Mouse (Mus musculus) testis, adult 2 months (tissue): ENCODE data around the gene Ly9. TPM values are rescaled to one million over a fixed set of nuclear protein-coding genes. Genes with fewer than 3 reads are reported as not detected.

Experiments used
- H3K27ac ChIP-seq: fragments of 200-500 bp; 2 replicates; pipeline ENCODE4 v1.5.1; 2012; ENCODE audit warnings: low read depth, low read length; ENCODE audit not compliant: control insufficient read depth, insufficient read depth
- H3K27me3 ChIP-seq: fragments of 200-500 bp; 2 replicates; pipeline ENCODE4 v1.6.1; 2012; ENCODE audit warnings: mild to moderate bottlenecking, low read length, moderate library complexity; ENCODE audit not compliant: control insufficient read depth, insufficient read depth
- H3K36me3 ChIP-seq: fragments of 200-500 bp; 2 replicates; pipeline ENCODE4 v1.6.1; 2012; ENCODE audit warnings: mild to moderate bottlenecking, low read length; ENCODE audit not compliant: control insufficient read depth, insufficient read depth
- H3K4me1 ChIP-seq: fragments of 200-500 bp; 2 replicates; pipeline ENCODE4 v1.6.1; 2012; ENCODE audit warnings: low read length; ENCODE audit not compliant: control insufficient read depth, insufficient read depth
- H3K4me3 ChIP-seq: fragments of 200-500 bp; 2 replicates; pipeline ENCODE4 v1.5.1; 2012; ENCODE audit warnings: low read depth, mild to moderate bottlenecking, low read length, moderate library complexity, mixed read lengths; ENCODE audit not compliant: control insufficient read depth
- CTCF ChIP-seq: fragments of 200-500 bp; IDR thresholded peaks from 2 replicates; pipeline ENCODE4 v1.5.1; 2012; ENCODE audit warnings: low read depth, mild to moderate bottlenecking, inconsistent platforms, low read length, moderate library complexity; ENCODE audit not compliant: control insufficient read depth, insufficient read depth, insufficient replicate concordance
- POLR2A ChIP-seq: fragments of 200-500 bp; IDR thresholded peaks from 2 replicates; pipeline ENCODE4 v1.6.1; 2012; ENCODE audit warnings: low read depth, mild to moderate bottlenecking, inconsistent platforms, low read length, moderate library complexity; ENCODE audit not compliant: control insufficient read depth
- polyA plus RNA-seq: library from polyadenylated mRNA; depleted of rRNA; stranded (reverse); fragments of >200 nt; gene quantifications from 2 replicates; pipeline ENCODE4 v1.2.3, GENCODE M21; 2012

Ly9 gene
- polyA plus RNA-seq, 1 experiment = 0.81 TPM

- Histone ChIP-seq H3K27ac (no peak overlapping the region), H3K27me3 (no peaks in the 10 kb centered on the region), H3K4me1 (no peaks in the 10 kb centered on the region), H3K36me3 (no peaks in the 10 kb centered on the region), H3K4me3 (no peak overlapping the region)
- TF ChIP-seq CTCF (no peak), POLR2A (no peak)
These were observed 31.5 kb upstream of the Ly9 start for GRCm38 (mm10) chr1:171638686-171639085.

DNA sequence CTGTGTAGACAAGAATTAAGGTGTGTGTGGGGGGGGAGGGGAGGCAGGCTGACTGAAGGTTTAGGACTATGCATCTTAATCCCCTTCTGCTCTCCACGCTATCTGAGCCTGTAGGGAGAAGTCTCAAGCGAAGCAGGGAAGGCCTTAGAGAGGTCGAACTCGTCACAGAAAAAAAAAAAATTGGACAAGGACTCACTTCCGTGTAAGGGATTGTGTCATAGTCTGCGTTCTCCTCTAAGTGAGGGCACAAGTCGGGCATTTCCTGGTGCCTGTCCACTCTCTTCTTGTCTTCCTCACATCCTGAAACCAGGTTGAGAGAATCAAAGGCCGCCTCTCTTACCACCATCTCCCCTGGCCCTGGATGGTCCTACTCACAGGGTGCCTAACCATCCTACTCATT lies 29.9 kb upstream of the Ly9 start:
- H3K4me3 ChIP-seq = no peak overlapping the region

GRCm38 (mm10) chr1:171635696-171636095 lies 28.5 kb upstream of the Ly9 start:
- no peak overlapping the region for H3K4me3 ChIP-seq
- TF ChIP-seq CTCF = no peak
- no peak for TF ChIP-seq POLR2A

More for the DNA sequence above, 29.9 kb upstream of the Ly9 start:
- TF ChIP-seq CTCF (no peak), POLR2A (no peak)
- H3K27me3 ChIP-seq = no peaks in the 10 kb centered on the region
- H3K27ac ChIP-seq = no peak overlapping the region
- H3K36me3 ChIP-seq = no peaks in the 10 kb centered on the region
- H3K4me1 ChIP-seq = no peaks in the 10 kb centered on the region

DNA sequence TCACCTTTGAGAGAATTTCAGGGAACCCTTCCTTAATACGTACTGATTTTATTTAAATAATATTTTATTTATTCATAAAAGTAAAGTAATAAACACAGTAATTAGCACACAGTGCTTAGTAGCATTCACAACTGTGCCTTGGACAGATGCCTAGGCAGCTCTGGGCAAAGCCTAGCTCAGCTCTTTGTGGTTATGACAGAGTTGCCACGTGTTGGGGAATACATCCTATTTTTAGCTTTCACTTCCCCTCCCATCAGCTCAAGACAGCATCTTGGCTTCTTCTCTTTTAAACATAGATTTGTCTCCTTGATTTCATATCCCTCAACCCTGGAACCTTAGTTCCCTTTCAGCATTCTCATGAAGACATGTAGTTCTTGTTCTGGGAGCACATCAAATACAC lies 24.2 kb upstream of the Ly9 start:
- H3K4me3 ChIP-seq = no peak overlapping the region
- no peaks in the 10 kb centered on the region for H3K36me3 ChIP-seq
- no peak overlapping the region for H3K27ac ChIP-seq
- no peaks in the 10 kb centered on the region for H3K27me3 ChIP-seq
- H3K4me1 ChIP-seq = no peaks in the 10 kb centered on the region
- no peak for TF ChIP-seq POLR2A
- TF ChIP-seq CTCF = no peak

More at GRCm38 (mm10) chr1:171635696-171636095, 28.5 kb upstream of the Ly9 start:
- Histone ChIP-seq H3K36me3 (no peaks in the 10 kb centered on the region), H3K4me1 (no peaks in the 10 kb centered on the region), H3K27ac (no peak overlapping the region), H3K27me3 (no peaks in the 10 kb centered on the region)

GRCm38 (mm10) chr1:171630912-171631311 lies 23.7 kb upstream of the Ly9 start:
- Histone ChIP-seq H3K27ac (no peak overlapping the region), H3K4me3 (no peak overlapping the region), H3K27me3 (no peaks in the 10 kb centered on the region), H3K4me1 (no peaks in the 10 kb centered on the region), H3K36me3 (no peaks in the 10 kb centered on the region)
- TF ChIP-seq POLR2A (no peak), CTCF (no peak)

DNA sequence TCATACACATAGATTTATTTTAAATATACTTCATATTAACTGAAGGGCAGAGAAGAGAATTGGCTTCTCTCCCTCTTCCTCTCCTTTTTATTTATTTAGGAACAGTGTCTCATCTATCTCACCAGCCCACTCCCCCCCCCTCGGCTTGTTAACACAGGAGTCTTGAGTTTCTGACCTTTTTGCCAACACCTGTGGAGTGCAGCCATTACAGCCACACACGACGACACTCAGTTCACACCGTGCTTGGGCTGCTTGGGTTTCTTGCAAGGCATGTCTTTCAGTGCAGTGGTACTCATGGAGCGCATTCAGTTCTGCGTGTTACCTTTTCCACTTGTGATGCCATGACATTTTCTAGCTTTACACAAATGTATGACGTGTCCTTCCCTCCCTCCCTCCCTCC lies 22.8 kb upstream of the Ly9 start:
- no peaks in the 10 kb centered on the region for H3K4me1 ChIP-seq
- no peak overlapping the region for H3K4me3 ChIP-seq
- no peak overlapping the region for H3K27ac ChIP-seq
- H3K27me3 ChIP-seq = no peaks in the 10 kb centered on the region
- H3K36me3 ChIP-seq = no peaks in the 10 kb centered on the region
- TF ChIP-seq CTCF = no peak
- no peak for TF ChIP-seq POLR2A

DNA sequence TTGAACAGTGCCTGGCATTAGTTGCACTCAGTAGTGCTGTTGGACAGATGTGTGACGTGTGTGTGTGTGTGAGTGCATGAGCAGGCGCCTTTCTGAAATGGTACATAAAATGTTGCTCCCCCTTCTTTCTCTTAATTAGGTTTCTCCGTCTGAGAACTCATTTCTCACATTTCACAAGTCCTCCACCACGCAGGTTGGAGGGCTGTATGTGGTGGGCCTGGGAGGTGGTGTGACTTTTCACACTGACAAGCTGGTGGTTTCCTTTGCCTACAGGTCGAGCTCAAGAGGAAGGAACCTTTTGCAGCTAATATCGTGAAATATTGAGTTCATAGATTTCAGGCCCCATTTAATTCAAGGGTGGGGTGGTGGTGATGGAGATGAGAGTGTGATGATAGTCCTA lies 22.0 kb upstream of the Ly9 start:
- Histone ChIP-seq H3K27ac (no peak overlapping the region), H3K4me1 (no peaks in the 10 kb centered on the region), H3K36me3 (no peaks in the 10 kb centered on the region), H3K27me3 (no peaks in the 10 kb centered on the region), H3K4me3 (no peak overlapping the region)
- TF ChIP-seq POLR2A (no peak), CTCF (no peak)

DNA sequence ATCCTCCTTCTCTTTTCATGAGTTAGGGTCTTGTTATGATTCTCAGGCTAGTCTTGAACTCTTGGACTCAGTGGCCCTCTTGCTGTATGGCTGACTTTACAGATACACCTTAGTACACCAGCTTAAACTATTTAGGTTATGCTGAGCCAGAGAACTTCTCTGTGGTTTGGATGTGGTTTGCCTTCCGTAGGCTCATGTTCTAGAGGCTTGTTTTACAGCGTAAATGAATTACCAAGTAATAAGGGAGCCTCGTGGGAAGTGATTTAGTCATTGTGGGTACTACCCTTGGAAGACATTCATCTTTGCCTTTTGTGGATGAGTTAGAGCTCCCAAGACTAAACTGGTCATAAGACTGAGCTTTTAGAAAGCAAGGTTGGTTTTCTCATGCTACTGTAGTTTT lies 20.6 kb upstream of the Ly9 start:
- no peaks in the 10 kb centered on the region for H3K27me3 ChIP-seq
- no peak overlapping the region for H3K4me3 ChIP-seq

More for the DNA sequence above, 20.6 kb upstream of the Ly9 start:
- H3K4me1 ChIP-seq = no peaks in the 10 kb centered on the region
- TF ChIP-seq POLR2A (no peak), CTCF (no peak)
- no peaks in the 10 kb centered on the region for H3K36me3 ChIP-seq
- no peak overlapping the region for H3K27ac ChIP-seq
